Mouse (Mus musculus) granulocyte monocyte progenitor cell, adult 5-6 weeks (primary cell): ENCODE results near the gene Rcvrn. TPM values are rescaled to one million over a fixed set of nuclear protein-coding genes. Genes with fewer than 3 reads are reported as not detected.

Experiments
- ATAC-seq: replicated peaks from 2 replicates; pipeline ENCODE4 v1.8.0; 2016; ENCODE audit warnings: mild to moderate bottlenecking, moderate TSS enrichment, inconsistent platforms; ENCODE audit not compliant: poor library complexity, severe bottlenecking
- total RNA-seq, 2 experiments: library from RNA; stranded (forward) in 1 of 2; stranded (reverse) in 1 of 2; fragments of 200-712, 200-1000 nt in 1 of 2; fragments of >200 nt in 1 of 2; fragmentation: Nextera tagmentation in 1 of 2; gene quantifications; 2 replicates each; pipeline ENCODE4 v1.2.3; 2014 to 2017

Rcvrn gene
- not detected in 2 replicates for total RNA-seq (2014; fragmentation: Nextera tagmentation)
- 0.26 TPM in 1 of 2 replicates, not detected in the other for total RNA-seq (2017)

GRCm38 (mm10) chr11:67694703-67695376, at the start of gene Rcvrn:
Gene Rcvrn (plus strand): TSS chr11:67695326.
- ATAC-seq, result no peak

- peak; percentile 87 for ATAC-seq
Measured at GRCm38 (mm10) chr11:67647745-67648144, 47.4 kb upstream of the Rcvrn start.

GRCm38 (mm10) chr11:67648651-67649407, 46.3 kb upstream of the Rcvrn start:
- no peak for ATAC-seq

GRCm38 (mm10) chr11:67649971-67650707, 45.0 kb upstream of the Rcvrn start:
- ATAC-seq, result no peak

- ATAC-seq, result no peak
Measured at GRCm38 (mm10) chr11:67651731-67652130, 43.4 kb upstream of the Rcvrn start.

- ATAC-seq, result peak; percentile 57
Measured at GRCm38 (mm10) chr11:67652194-67652892, 42.8 kb upstream of the Rcvrn start.

GRCm38 (mm10) chr11:67652893-67653255, 42.3 kb upstream of the Rcvrn start:
- no peak for ATAC-seq

- no peak for ATAC-seq
Measured at GRCm38 (mm10) chr11:67653521-67654090, 41.5 kb upstream of the Rcvrn start.

- no peak for ATAC-seq
Measured at GRCm38 (mm10) chr11:67654514-67654913, 40.6 kb upstream of the Rcvrn start.

GRCm38 (mm10) chr11:67655236-67655959, 39.7 kb upstream of the Rcvrn start:
- ATAC-seq, result no peak

- ATAC-seq, result peak; percentile 29; the same call in 1 of the 2 replicates
Measured at GRCm38 (mm10) chr11:67656366-67656765, 38.8 kb upstream of the Rcvrn start.

GRCm38 (mm10) chr11:67656811-67657210, 38.3 kb upstream of the Rcvrn start:
- ATAC-seq, result no peak

- ATAC-seq, result peak; percentile 86
Measured at GRCm38 (mm10) chr11:67657685-67658382, 37.3 kb upstream of the Rcvrn start.

- no peak for ATAC-seq
Measured at GRCm38 (mm10) chr11:67661465-67661864, 33.7 kb upstream of the Rcvrn start.

GRCm38 (mm10) chr11:67663437-67663836, 31.7 kb upstream of the Rcvrn start:
- no peak for ATAC-seq

- ATAC-seq, result no peak
Measured at GRCm38 (mm10) chr11:67664261-67664660, 30.9 kb upstream of the Rcvrn start.

GRCm38 (mm10) chr11:67664918-67665317, 30.2 kb upstream of the Rcvrn start:
- ATAC-seq, result no peak

- no peak for ATAC-seq
Measured at GRCm38 (mm10) chr11:67666129-67666528, 29.0 kb upstream of the Rcvrn start.
